Mouse (Mus musculus): Measurements from ENCODE around the gene Srsf12. TPM values are rescaled to one million over a fixed set of nuclear protein-coding genes. Genes with fewer than 3 reads are reported as not detected.

The Srsf12 gene
- 10 to 100 TPM; 38.6 to 41.6 TPM for total RNA-seq (2021)

- intact Hi-C loops (cut with DNase I), result no loop called here
- DNase-seq (ENCODE audit: extremely low spot score in 1 of 2, low spot score in 2 of 2), result peak in 1 of 2 experiments; percentile 61
Measured at GRCm38 (mm10) chr4:33208881-33209841, at the start of gene Srsf12. Gene Srsf12, plus strand, starts transcription at chr4:33208991.

- DNase-seq (ENCODE audit: extremely low spot score in 1 of 2, low spot score in 2 of 2), result no peak
- intact Hi-C loops (cut with DNase I), result no loop called here
Measured at GRCm38 (mm10) chr4:33183477-33183876, 25.3 kb upstream of the Srsf12 start.

- DNase-seq (ENCODE audit: extremely low spot score in 1 of 2, low spot score in 2 of 2), result peak in 1 of 2 experiments; percentile 67
- intact Hi-C loops (cut with DNase I), result no loop called here
Measured at GRCm38 (mm10) chr4:33188164-33188563, 20.6 kb upstream of the Srsf12 start.

- intact Hi-C loops (cut with DNase I), result no loop called here
- peak; percentile 84 to 91 for DNase-seq (ENCODE audit: extremely low spot score in 1 of 2, low spot score in 2 of 2)
Measured at GRCm38 (mm10) chr4:33188781-33189734, 19.7 kb upstream of the Srsf12 start.

- no peak for DNase-seq (ENCODE audit: extremely low spot score in 1 of 2, low spot score in 2 of 2)
Measured at GRCm38 (mm10) chr4:33189735-33190036, 19.1 kb upstream of the Srsf12 start, which contains the start of gene Pm20d2. Gene Pm20d2, minus strand, starts transcription at chr4:33189737.

GRCm38 (mm10) chr4:33198117-33198516, 10.7 kb upstream of the Srsf12 start:
- intact Hi-C loops (cut with DNase I), result no loop called here
- DNase-seq (ENCODE audit: extremely low spot score in 1 of 2, low spot score in 2 of 2), result no peak

More at GRCm38 (mm10) chr4:33189735-33190036, 19.1 kb upstream of the Srsf12 start, which contains the start of gene Pm20d2:
- intact Hi-C loops (cut with DNase I), result no loop called here

- intact Hi-C loops (cut with DNase I), result no loop called here
- DNase-seq (ENCODE audit: extremely low spot score in 1 of 2, low spot score in 2 of 2), result peak in 1 of 2 experiments; percentile 35
Measured at GRCm38 (mm10) chr4:33204682-33205081, 4.1 kb upstream of the Srsf12 start.

GRCm38 (mm10) chr4:33207551-33207950, 1.2 kb upstream of the Srsf12 start:
- DNase-seq (ENCODE audit: extremely low spot score in 1 of 2, low spot score in 2 of 2), result no peak
- intact Hi-C loops (cut with DNase I), result no loop called here

- intact Hi-C loops (cut with DNase I), result no loop called here
Measured at GRCm38 (mm10) chr4:33221847-33222246, 13.1 kb downstream of the Srsf12 start.

GRCm38 (mm10) chr4:33224003-33224675, 15.3 kb downstream of the Srsf12 start:
- intact Hi-C loops (cut with DNase I), result no loop called here
- DNase-seq (ENCODE audit: extremely low spot score in 1 of 2, low spot score in 2 of 2), result no peak

More at GRCm38 (mm10) chr4:33221847-33222246, 13.1 kb downstream of the Srsf12 start:
- DNase-seq (ENCODE audit: extremely low spot score in 1 of 2, low spot score in 2 of 2), result no peak

- intact Hi-C loops (cut with DNase I), result no loop called here
- DNase-seq (ENCODE audit: extremely low spot score in 1 of 2, low spot score in 2 of 2), result no peak
Measured at GRCm38 (mm10) chr4:33227164-33227563, 18.4 kb downstream of the Srsf12 start.

GRCm38 (mm10) chr4:33229639-33230038, 20.8 kb downstream of the Srsf12 start:
- DNase-seq (ENCODE audit: extremely low spot score in 1 of 2, low spot score in 2 of 2), result no peak
- intact Hi-C loops (cut with DNase I), result no loop called here

- intact Hi-C loops (cut with DNase I), result no loop called here
- no peak for DNase-seq (ENCODE audit: extremely low spot score in 1 of 2, low spot score in 2 of 2)
Measured at GRCm38 (mm10) chr4:33230881-33231280, 22.1 kb downstream of the Srsf12 start.

- DNase-seq (ENCODE audit: extremely low spot score in 1 of 2, low spot score in 2 of 2), result peak in 1 of 2 experiments; percentile 46
- intact Hi-C loops (cut with DNase I), result no loop called here
Measured at GRCm38 (mm10) chr4:33242536-33242935, 33.7 kb downstream of the Srsf12 start.

- intact Hi-C loops (cut with DNase I), result no loop called here
- no peak for DNase-seq (ENCODE audit: extremely low spot score in 1 of 2, low spot score in 2 of 2)
Measured at GRCm38 (mm10) chr4:33243016-33243758, 34.4 kb downstream of the Srsf12 start.

GRCm38 (mm10) chr4:33243921-33244320, 35.1 kb downstream of the Srsf12 start:
- DNase-seq (ENCODE audit: extremely low spot score in 1 of 2, low spot score in 2 of 2), result no peak
- intact Hi-C loops (cut with DNase I), result no loop called here

- intact Hi-C loops (cut with DNase I), result loop anchor here (5.0 kb wide), 1 partner anchor 46 kb away; the partner anchor contains the start of gene Pnrc1
- peak in 1 of 2 experiments; percentile 36 for DNase-seq (ENCODE audit: extremely low spot score in 1 of 2, low spot score in 2 of 2)
Measured at GRCm38 (mm10) chr4:33245853-33246395, 37.1 kb downstream of the Srsf12 start.

All from left cerebral cortex, postnatal 10 days (tissue).